Mouse (Mus musculus): ENCODE results near the gene Gcm1.

DNA sequence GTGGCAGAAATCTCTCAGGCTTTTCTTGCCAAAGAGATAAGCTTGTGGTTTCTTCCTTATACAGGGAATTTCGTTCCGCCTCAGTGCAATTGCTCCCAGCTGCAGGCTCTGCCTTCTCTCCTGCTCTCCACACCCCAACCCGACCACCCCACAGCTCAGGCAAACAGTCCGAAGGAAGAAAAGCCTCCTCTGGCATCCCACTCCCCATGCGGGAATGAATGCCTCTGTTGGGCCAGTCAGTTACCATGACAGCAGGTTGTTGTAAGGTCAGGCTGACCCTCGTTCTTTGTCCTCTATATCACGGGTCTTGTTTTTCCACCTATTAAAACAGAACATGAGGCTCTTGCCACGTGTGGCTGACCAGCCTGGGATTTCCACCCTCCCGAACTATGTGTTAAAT lies 30.5 kb upstream of the Gcm1 start:
- no peak for TF ChIP-seq EP300 (IDR thresholded peaks at IDR 0.05; ENCODE audit: insufficient read depth, low read depth, low read length)
- TF ChIP-seq CTCF (IDR thresholded peaks at IDR 0.05; ENCODE audit: low read depth, low read length): no peak
- no peak for TF ChIP-seq POLR2A (IDR thresholded peaks at IDR 0.05; ENCODE audit: insufficient read depth, low read length)

All from ES-Bruce4 (cell line).